Mouse (Mus musculus): Measurements from ENCODE around the gene Cadps2.

Gene Cadps2

GRCm38 (mm10) chr6:23839009-23839811, at the start of gene Cadps2:
Gene Cadps2 (minus strand): TSS chr6:23839421.
- DNase-seq (ENCODE audit: low spot score in 2 of 2), result peak; percentile 45 to 54

- DNase-seq (ENCODE audit: low spot score in 2 of 2), result no peak
Observed at GRCm38 (mm10) chr6:23886418-23886817, 47.2 kb upstream of the Cadps2 start.

- no peak for DNase-seq (ENCODE audit: low spot score in 2 of 2)
Observed at GRCm38 (mm10) chr6:23876765-23877408, 37.7 kb upstream of the Cadps2 start.

GRCm38 (mm10) chr6:23876363-23876762, 37.1 kb upstream of the Cadps2 start:
- no peak for DNase-seq (ENCODE audit: low spot score in 2 of 2)

- no peak for DNase-seq (ENCODE audit: low spot score in 2 of 2)
Observed at GRCm38 (mm10) chr6:23873812-23874211, 34.6 kb upstream of the Cadps2 start.

- DNase-seq (ENCODE audit: low spot score in 2 of 2), result no peak
Observed at GRCm38 (mm10) chr6:23873231-23873630, 34.0 kb upstream of the Cadps2 start.

GRCm38 (mm10) chr6:23869971-23870370, 30.8 kb upstream of the Cadps2 start:
- DNase-seq (ENCODE audit: low spot score in 2 of 2), result no peak

- no peak for DNase-seq (ENCODE audit: low spot score in 2 of 2)
Observed at GRCm38 (mm10) chr6:23866298-23866697, 27.1 kb upstream of the Cadps2 start.

- no peak for DNase-seq (ENCODE audit: low spot score in 2 of 2)
Observed at GRCm38 (mm10) chr6:23853464-23853863, 14.2 kb upstream of the Cadps2 start.

GRCm38 (mm10) chr6:23840001-23840400, 780 bp upstream of the Cadps2 start:
- no peak for DNase-seq (ENCODE audit: low spot score in 2 of 2)

- peak; percentile 3 to 6 for DNase-seq (ENCODE audit: low spot score in 2 of 2)
Observed at GRCm38 (mm10) chr6:23838401-23839008, 716 bp downstream of the Cadps2 start.

- DNase-seq (ENCODE audit: low spot score in 2 of 2), result no peak
Observed at GRCm38 (mm10) chr6:23837631-23838030, 1.6 kb downstream of the Cadps2 start.

GRCm38 (mm10) chr6:23837127-23837526, 2.1 kb downstream of the Cadps2 start:
- no peak for DNase-seq (ENCODE audit: low spot score in 2 of 2)

- DNase-seq (ENCODE audit: low spot score in 2 of 2), result no peak
Observed at GRCm38 (mm10) chr6:23836694-23837093, 2.5 kb downstream of the Cadps2 start.

- no peak for DNase-seq (ENCODE audit: low spot score in 2 of 2)
Observed at GRCm38 (mm10) chr6:23835552-23835951, 3.7 kb downstream of the Cadps2 start.

GRCm38 (mm10) chr6:23830741-23831140, 8.5 kb downstream of the Cadps2 start:
- no peak for DNase-seq (ENCODE audit: low spot score in 2 of 2)

GRCm38 (mm10) chr6:23829338-23829737, 9.9 kb downstream of the Cadps2 start:
- DNase-seq (ENCODE audit: low spot score in 2 of 2), result no peak

GRCm38 (mm10) chr6:23821819-23822218, 17.4 kb downstream of the Cadps2 start:
- no peak for DNase-seq (ENCODE audit: low spot score in 2 of 2)

GRCm38 (mm10) chr6:23810087-23810486, 29.1 kb downstream of the Cadps2 start:
- no peak for DNase-seq (ENCODE audit: low spot score in 2 of 2)

- no peak for DNase-seq (ENCODE audit: low spot score in 2 of 2)
Observed at GRCm38 (mm10) chr6:23809344-23809743, 29.9 kb downstream of the Cadps2 start.

- DNase-seq (ENCODE audit: low spot score in 2 of 2), result no peak
Observed at GRCm38 (mm10) chr6:23805333-23805732, 33.9 kb downstream of the Cadps2 start.

GRCm38 (mm10) chr6:23791822-23792221, 47.4 kb downstream of the Cadps2 start:
- peak in 1 of 2 experiments; percentile 8 for DNase-seq (ENCODE audit: low spot score in 2 of 2)

GRCm38 (mm10) chr6:23777641-23778040, 61.6 kb downstream of the Cadps2 start:
- no peak for DNase-seq (ENCODE audit: low spot score in 2 of 2)

Measured in heart, adult 9 months (tissue).